Mouse (Mus musculus) heart, postnatal 0 days (tissue): ENCODE results near the gene Mdfi.

Experiments used
- CTCF ChIP-seq: IDR thresholded peaks from 2 replicates; pipeline ENCODE4 v1.5.1; 2016; ENCODE audit warnings: antibody characterized with exemption, control low read depth, low read depth
- EP300 ChIP-seq: IDR thresholded peaks from 2 replicates; pipeline ENCODE4 v1.6.1; 2016; ENCODE audit warnings: antibody characterized with exemption, low read depth

DNA sequence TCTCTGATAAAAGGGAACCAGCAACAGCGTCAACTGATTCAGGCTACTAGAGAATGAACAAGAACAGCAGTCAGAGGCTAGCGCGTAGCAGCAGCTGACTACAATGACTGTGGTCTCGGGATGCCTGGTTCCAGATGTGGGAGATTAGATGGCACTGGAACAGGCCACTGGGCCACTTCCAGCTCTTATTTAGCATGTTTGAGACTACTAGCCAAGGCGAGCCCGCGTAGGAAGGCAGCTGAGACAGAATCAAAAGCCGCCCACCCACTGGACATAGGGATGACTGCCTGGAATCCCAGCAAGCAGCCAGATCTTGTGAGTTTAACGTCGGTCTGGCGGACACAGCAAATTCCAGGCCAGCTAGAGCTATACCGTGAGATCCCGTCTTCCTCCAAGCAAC lies 46.8 kb upstream of the Mdfi start:
- TF ChIP-seq CTCF, result no peak
- TF ChIP-seq EP300, result no peak
